Mouse (Mus musculus) liver, adult 2 months (tissue): Measurements from ENCODE around the gene Hist1h2bb.

Experiments
- CTCF ChIP-seq: fragments of 200-500 bp; IDR thresholded peaks from 2 replicates; pipeline ENCODE4 v1.5.1; 2011; ENCODE audit warnings: low read depth, low read length, control low read depth
- POLR2A ChIP-seq: fragments of 200-500 bp; IDR thresholded peaks from 2 replicates; pipeline ENCODE4 v1.6.1; 2011; ENCODE audit warnings: low read length, control low read depth; ENCODE audit not compliant: insufficient read depth; ENCODE audit errors: extremely low read depth

DNA sequence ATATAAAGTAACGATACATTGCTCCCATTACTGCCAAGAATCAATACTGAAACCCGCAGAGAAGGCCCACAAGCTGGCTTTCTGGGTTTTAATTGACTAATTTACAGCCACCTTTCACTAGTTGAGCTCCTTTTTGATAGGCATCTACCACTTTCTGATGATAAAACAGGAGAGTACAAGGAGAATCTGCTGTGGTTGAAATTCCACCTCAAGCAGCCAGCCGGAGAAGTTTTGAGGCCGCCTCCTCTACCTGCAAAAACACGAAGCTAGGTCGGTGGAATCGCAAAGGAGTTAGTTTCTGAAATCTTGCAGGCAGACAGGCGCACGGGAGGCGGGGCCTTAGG is 16.7 kb downstream of the Hist1h2bb start:
- TF ChIP-seq CTCF (no peak), POLR2A (no peak)
